Mouse (Mus musculus): ENCODE results near the gene Slc15a2.
A peak's percentile ranks its signal among the peaks of the same experiment; 100 is the strongest.

Slc15a2 gene

GRCm38 (mm10) chr16:36784594-36785313 lies at the start of gene Slc15a2:
Gene Slc15a2 (minus strand): TSS chr16:36784962.
- DNase-seq (ENCODE audit: low spot score), result peak; percentile 18

DNA sequence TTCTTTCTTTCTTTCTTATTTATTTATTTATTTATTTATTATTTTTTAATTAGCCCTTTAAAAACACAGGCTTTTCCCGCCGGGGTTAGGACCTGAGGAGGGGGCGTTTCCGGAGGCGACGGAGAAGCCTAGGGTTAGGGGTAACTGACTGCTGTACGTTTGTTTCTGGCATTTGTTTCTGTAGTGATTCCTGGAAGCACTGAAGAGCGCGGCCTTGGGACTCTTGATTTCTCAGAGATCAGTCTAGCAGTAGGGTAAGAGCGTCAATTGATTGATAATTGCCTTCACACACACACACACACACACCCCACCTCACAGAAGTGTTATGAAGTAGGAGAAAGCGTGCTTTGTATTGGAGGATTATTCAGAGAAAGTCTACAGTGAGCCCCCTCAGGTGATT lies 44.1 kb upstream of the Slc15a2 start:
- no peak for DNase-seq (ENCODE audit: low spot score)

- DNase-seq (ENCODE audit: low spot score), result peak; percentile 46
Measured at GRCm38 (mm10) chr16:36828054-36828786, 43.5 kb upstream of the Slc15a2 start, which contains the start of gene Iqcb1. Gene Iqcb1 (plus strand): TSS chr16:36828385.

GRCm38 (mm10) chr16:36827611-36828053 lies 42.9 kb upstream of the Slc15a2 start:
- DNase-seq (ENCODE audit: low spot score), result no peak

DNA sequence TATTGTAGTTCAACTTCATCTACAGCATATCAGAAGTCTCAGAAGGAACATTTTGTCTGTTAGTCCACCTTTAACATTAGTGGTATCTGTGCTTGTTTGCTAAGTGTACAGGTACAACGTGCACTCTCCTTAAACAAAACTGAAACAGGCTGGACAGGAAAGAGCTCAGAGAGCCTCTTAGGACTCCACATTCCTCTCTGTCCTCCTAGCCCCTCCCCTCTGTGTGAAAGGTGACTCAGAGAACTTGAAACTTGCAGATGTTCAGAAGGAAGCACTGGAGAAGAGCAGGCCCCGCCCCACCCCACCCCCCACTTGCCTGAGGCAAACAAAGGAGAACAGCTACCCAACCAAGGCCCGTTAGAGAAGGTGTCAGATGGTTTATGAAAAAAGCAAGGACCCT lies 36.7 kb upstream of the Slc15a2 start:
- no peak for DNase-seq (ENCODE audit: low spot score)

- DNase-seq (ENCODE audit: low spot score), result no peak
Measured at GRCm38 (mm10) chr16:36820747-36821146, 36.0 kb upstream of the Slc15a2 start.

DNA sequence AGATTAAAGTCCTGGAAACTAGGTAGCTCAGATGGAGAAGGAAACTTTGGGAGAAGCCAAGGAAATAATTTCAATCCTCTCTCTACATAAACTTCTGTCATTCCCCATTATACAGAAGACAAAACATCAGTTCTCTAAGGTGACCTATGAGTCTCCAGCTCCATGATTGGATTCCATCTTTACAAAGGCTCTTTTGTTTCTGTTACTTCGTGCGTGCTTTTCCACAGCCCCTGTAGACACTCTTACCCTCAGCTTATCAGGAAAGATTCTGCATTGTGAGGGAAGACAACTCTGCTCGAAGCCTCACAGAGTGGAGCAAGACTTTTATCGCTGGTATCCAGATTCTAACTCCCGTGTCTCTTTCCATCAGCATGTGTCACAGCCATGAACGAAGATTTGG lies 35.3 kb upstream of the Slc15a2 start:
- no peak for DNase-seq (ENCODE audit: low spot score)

- DNase-seq (ENCODE audit: low spot score), result peak; percentile 59
Measured at GRCm38 (mm10) chr16:36817321-36817926, 32.7 kb upstream of the Slc15a2 start.

DNA sequence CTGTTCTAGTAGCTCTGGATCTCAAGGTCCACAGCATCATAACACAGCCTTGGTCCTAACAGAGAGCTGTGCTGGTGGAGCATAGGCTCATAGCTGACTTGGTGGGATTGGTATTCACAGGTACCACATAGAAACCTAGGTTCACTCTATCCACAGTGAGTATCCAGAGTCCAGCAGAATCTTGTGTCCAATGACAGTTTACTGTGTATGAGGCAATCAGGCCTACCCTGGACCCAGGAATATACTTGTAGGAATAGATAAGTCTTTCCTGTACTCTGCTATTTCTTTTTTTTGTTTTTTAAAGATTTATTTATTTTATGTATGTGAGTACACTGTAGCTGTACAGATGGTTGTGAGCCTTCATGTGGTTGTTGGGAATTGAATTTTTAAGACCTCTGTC lies 32.2 kb upstream of the Slc15a2 start:
- DNase-seq (ENCODE audit: low spot score), result no peak

GRCm38 (mm10) chr16:36813680-36814079 lies 28.9 kb upstream of the Slc15a2 start:
- DNase-seq (ENCODE audit: low spot score), result no peak

DNA sequence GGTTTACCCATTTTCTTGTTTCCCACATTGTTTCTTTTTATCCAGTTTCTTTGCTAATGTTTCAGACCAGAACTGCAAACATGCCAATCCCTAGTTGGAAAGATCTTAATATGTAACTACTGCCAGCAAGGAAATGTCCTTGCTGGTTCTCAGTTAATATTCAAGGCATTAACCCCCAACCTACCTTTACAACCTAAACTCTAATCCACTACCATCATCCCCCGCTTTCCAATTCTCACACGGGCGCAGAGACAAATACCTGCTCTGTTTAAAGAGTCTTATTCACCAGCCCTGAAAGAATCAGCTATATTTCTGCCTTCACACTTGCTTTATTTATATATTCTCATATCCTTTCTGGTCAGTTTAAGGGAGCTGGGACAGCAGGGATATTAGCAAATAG lies 23.9 kb upstream of the Slc15a2 start:
- no peak for DNase-seq (ENCODE audit: low spot score)

DNA sequence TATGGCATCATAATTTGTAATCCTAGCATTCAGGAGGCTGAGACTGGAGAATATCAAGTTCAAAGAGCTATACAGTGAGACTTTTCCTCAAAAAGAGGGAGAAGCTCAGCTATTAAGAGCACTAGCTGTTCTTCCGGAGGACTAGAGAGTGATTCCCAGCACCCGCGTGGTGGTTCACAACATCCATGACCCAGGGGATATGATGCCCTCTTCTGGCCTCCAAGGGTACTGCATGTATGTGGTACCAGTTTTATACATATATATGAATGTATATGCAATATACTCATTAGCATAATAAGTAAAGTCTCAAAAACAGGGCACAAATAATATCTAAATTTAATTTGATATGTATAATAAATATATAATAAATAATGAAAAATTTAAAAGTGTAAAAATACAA lies 17.6 kb upstream of the Slc15a2 start:
- DNase-seq (ENCODE audit: low spot score), result no peak

GRCm38 (mm10) chr16:36798334-36798733 lies 13.6 kb upstream of the Slc15a2 start:
- DNase-seq (ENCODE audit: low spot score), result no peak

GRCm38 (mm10) chr16:36794976-36795375 lies 10.2 kb upstream of the Slc15a2 start:
- DNase-seq (ENCODE audit: low spot score), result no peak

- DNase-seq (ENCODE audit: low spot score), result no peak
Measured at GRCm38 (mm10) chr16:36790166-36790565, 5.4 kb upstream of the Slc15a2 start.

DNA sequence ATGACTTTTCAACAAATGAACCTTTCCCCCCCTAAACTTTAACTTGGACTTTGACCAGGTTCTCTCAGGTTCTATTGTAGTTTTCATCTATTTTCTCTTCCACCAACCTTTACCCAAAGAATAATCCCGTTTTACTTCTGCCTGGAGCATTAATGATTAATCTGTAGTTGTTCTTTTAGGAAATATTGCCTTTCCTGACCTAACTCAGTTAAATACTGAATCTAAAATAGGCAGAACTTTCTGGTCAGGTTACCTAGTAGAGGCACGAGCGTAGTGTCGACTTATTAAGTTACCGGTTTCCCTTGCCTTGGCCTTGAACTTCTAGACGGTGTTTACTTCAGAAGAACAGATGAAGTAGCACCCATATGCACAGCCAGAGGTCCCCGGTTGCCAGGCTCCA lies 1.7 kb upstream of the Slc15a2 start:
- DNase-seq (ENCODE audit: low spot score), result no peak

GRCm38 (mm10) chr16:36784146-36784545 lies 616 bp downstream of the Slc15a2 start:
- no peak for DNase-seq (ENCODE audit: low spot score)

DNA sequence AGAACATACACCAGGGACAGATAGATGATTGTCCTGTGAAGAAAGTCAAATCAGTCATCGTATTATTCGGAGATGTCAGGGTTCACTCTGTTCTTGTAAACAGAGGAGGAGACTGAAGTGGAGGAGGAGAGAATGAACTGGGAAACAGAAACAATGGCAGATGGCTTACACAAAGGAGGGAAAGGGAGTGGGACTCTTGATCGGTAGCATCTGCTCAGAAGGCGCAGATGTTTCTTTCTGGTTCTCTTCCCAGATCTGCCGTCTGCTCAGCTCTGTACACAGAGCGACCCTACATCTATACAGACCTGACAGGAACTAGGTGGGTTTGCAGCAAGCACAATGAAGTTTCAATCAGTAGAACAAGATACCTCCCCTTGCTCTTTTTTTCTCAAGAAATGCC lies 9.1 kb downstream of the Slc15a2 start:
- no peak for DNase-seq (ENCODE audit: low spot score)

DNA sequence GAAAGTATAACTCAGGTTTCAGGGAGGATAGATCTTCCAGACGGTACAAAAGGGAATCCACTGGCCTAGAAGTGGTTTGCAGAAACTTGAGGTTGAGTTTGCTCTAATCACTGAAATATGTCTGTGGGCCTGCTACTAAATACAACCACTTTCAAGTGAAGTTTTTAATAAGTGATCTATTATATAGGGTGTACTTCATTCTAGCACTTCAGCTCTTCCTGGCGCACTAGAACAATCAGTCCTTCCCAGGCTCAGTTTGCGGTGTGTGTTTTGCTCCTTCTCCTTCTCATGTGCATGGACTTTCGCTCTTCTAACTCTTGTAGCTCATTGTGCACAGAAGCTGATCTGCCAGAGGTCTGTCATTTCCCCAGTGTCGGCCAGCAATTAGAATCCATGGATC lies 11.8 kb downstream of the Slc15a2 start:
- DNase-seq (ENCODE audit: low spot score), result no peak

GRCm38 (mm10) chr16:36771703-36772102 lies 13.1 kb downstream of the Slc15a2 start:
- DNase-seq (ENCODE audit: low spot score), result no peak

DNA sequence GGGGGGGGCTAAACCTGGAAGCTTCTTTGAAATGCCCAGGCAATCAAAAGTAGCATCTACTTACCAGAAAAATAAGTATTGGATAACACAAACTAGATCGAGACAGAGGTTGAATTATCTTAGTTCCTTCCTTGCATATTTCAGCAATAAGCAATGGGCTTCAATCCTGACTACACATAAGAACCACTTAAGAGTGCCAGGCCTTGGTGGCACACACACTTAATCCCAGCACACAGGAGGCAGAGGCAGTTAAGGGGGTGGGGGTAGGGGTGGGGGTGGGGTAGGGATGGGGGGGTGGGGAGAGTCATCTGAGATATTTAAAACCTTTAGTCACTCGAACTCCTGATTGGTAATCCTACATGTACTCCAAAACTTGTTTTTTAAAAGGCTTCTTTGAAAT lies 13.5 kb downstream of the Slc15a2 start:
- no peak for DNase-seq (ENCODE audit: low spot score)

DNA sequence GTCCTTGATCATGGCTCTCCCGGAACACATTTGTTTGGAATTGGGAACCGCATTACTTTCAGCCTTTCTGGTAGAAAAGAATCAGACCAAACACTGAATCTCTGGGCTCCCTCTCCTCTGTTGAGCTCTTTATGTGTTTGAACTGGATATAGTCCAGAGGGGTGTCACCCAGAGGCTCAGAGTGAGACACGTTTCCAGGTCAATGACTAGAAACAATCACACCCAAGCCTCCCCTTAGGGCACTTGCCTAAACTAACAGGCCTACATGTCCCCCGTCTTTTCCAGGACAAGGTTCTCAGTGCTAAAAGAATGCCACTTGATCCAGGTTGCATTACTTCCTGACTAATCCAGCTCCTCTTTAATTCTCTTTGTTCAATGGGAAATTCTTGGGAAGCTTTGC lies 13.9 kb downstream of the Slc15a2 start:
- no peak for DNase-seq (ENCODE audit: low spot score)

- no peak for DNase-seq (ENCODE audit: low spot score)
Measured at GRCm38 (mm10) chr16:36770191-36770771, 14.5 kb downstream of the Slc15a2 start.
